Mouse (Mus musculus) forebrain, embryonic 16.5 days (tissue): ENCODE data around the gene Tmem198. TPM values are rescaled to one million over a fixed set of nuclear protein-coding genes. Genes with fewer than 3 reads are reported as not detected.

ENCODE experiments used
- ATAC-seq: fragments of 200-750 bp; cut with Nextera tagmentation; 2 replicates; pipeline ENCODE4 v1.8.0; 2017; ENCODE audit warnings: mild to moderate bottlenecking, moderate library complexity
- H3K27ac ChIP-seq: fragments of 300-500 bp; sonication (generic); 2 replicates; pipeline ENCODE4 v1.5.1; 2014; ENCODE audit warnings: low read length, control low read depth
- H3K27me3 ChIP-seq: fragments of 300-500 bp; sonication (generic); replicated peaks from 2 replicates; pipeline ENCODE4 v1.6.1; 2014; ENCODE audit warnings: low read length; ENCODE audit not compliant: control insufficient read depth, insufficient read depth
- H3K36me3 ChIP-seq: fragments of 300-500 bp; sonication (generic); 2 replicates; pipeline ENCODE4 v1.6.1; 2014; ENCODE audit not compliant: control insufficient read depth, insufficient read depth
- H3K4me1 ChIP-seq: fragments of 300-500 bp; sonication (generic); replicated peaks from 2 replicates; pipeline ENCODE4 v1.6.1; 2014; ENCODE audit warnings: low read length; ENCODE audit not compliant: control insufficient read depth, insufficient read depth
- H3K4me2 ChIP-seq: fragments of 300-500 bp; sonication (generic); 2 replicates; pipeline ENCODE4 v1.6.1; 2014; ENCODE audit warnings: mild to moderate bottlenecking, low read length, control low read depth
- H3K4me3 ChIP-seq: fragments of 300-500 bp; sonication (generic); replicated peaks from 2 replicates; pipeline ENCODE4 v1.5.1; 2014; ENCODE audit warnings: mild to moderate bottlenecking, low read length, control low read depth
- H3K9ac ChIP-seq: fragments of 300-500 bp; sonication (generic); replicated peaks from 2 replicates; pipeline ENCODE4 v1.6.1; 2014; ENCODE audit warnings: low read depth, low read length, control low read depth
- H3K9me3 ChIP-seq: fragments of 300-500 bp; sonication (generic); 2 replicates; pipeline ENCODE4 v1.6.1; 2016; ENCODE audit warnings: low read length; ENCODE audit not compliant: control insufficient read depth
- WGBS: fragments of 180-500 bp; shearing (Covaris S2); extraction: QIAGEN DNeasy Blood & Tissue Kit; methylation state at CpG from one replicate; pipeline ENCODE4 v1.1.7; 2014; 5-methylcytosine and 5-hydroxymethylcytosine counted together
- polyA plus RNA-seq: library from polyadenylated mRNA; unstranded; fragments of >200 nt; fragmentation: Nextera tagmentation; extraction: Ambion mirVana; gene quantifications from 2 replicates; pipeline ENCODE4 v1.2.1, GENCODE M21; 2015

The Tmem198 gene
- polyA plus RNA-seq, 1 experiment from 2014 or later: 60.5 TPM

DNA sequence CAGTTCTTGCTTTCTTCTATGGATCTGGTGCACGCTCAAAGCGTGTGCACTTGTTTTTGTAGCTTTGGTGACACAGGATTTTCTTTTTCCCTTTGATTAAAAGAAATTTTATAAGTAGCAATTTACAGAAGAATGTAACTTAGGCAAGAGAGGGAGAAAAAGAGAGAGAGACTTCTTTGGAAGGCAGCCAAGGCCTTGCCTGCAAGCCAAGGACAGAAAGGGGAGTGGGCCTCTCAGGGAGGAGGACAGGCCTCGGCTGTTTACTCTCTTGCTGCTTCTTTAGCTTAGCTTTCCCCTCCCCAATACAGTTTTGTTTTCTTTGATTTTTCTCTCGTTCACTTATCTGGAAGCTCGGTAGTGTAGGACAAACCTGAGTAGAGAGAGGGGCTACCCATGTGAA, 40.2 kb downstream of the Tmem198 start:
- no peak overlapping the region for H3K4me2 ChIP-seq
- H3K27ac ChIP-seq: no peak overlapping the region
- H3K4me1 ChIP-seq: peaks cover 8% of the 10 kb centered on the region
- H3K4me3 ChIP-seq: no peak overlapping the region
- ATAC-seq: no peak
- no peak overlapping the region for H3K9ac ChIP-seq
- H3K36me3 ChIP-seq: no peaks in the 10 kb centered on the region
- H3K9me3 ChIP-seq: no peaks in the 10 kb centered on the region
- WGBS: 46% methylated on average over 5 of the region's 5 CpGs
- H3K27me3 ChIP-seq: no peaks in the 10 kb centered on the region

DNA sequence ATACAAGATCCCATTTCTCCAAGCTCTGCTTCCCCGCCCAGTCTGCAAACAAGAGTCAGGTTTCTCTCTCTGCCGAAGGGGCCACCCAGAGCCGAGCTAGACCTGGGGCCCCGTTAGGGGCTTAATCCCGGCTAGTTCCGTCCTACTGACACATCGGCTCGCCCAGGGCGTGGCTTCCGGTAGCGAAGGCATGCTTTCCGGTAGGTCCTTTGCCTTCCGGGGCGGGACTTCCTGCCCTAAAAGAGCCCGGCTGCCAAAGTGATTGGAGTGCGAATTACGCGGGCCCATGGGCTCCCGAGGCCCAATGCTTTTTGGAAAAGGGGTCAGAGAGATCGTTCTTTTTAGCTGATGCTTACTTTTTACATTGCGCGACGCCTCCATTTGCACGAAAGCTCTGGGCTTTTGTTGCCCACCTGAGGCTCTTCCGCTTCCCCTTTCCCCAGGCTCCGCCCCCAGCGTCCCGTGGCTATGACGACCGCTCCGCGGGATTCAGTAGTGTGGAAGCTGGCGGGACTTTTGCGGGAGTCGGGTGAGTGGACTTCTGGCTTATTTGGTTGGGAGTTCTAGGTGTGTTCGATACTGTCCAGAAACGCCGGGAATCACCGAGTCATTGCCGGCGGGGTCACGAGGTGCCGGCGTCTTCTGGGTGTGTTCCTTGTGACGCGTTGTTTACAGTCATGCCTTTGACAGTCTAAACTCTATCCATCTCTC, 42.1 kb downstream of the Tmem198 start, which contains the start of gene Stk11ip:
TSS of gene Stk11ip (plus strand) at position 209 of the 711 bp plus-strand sequence.
- Histone ChIP-seq H3K9me3 (no peaks in the 10 kb centered on the region), H3K36me3 (0 out of 2 replicates have a peak, but pooled peaks cover 2% of the 10 kb centered on the region), H3K4me1 (peaks cover 8% of the 10 kb centered on the region), H3K27ac (peak within 1 kb of the TSS; percentile 81), H3K27me3 (no peaks in the 10 kb centered on the region), H3K9ac (peak within 1 kb of the TSS; percentile 54), H3K4me2 (peak within 1 kb of the TSS; percentile 72), H3K4me3 (peak within 1 kb of the TSS; percentile 82)
- WGBS: under 1% methylated on average over 46 of the region's 46 CpGs
- peak; percentile 97 for ATAC-seq

DNA sequence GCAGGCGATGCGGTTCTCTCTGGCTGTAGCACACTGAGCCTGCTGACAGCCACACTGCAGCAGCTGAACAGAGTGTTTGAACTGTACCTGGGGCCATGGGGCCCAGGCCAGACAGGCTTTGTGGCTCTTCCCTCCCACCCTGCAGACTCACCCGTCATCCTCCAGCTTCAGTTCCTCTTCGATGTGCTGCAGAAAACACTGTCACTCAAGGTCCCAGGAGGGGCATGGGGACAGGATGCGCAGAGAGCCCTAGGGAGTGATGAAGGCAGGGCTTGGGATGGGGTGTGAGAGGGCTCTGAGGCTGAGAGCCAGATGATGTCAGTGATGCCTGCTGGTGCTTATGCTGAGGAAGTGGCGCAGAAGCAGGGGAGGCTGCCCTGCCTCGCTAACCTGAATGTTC, 45.3 kb downstream of the Tmem198 start:
- Histone ChIP-seq H3K9me3 (no peaks in the 10 kb centered on the region), H3K27me3 (no peaks in the 10 kb centered on the region), H3K4me1 (peaks cover 8% of the 10 kb centered on the region), H3K4me2 (no peak overlapping the region), H3K9ac (no peak overlapping the region), H3K4me3 (no peak overlapping the region), H3K27ac (no peak overlapping the region), H3K36me3 (peaks cover 6% of the 10 kb centered on the region; the same call in 1 of the 2 replicates)
- ATAC-seq: no peak
- WGBS: 98% methylated on average over 7 of the region's 7 CpGs

DNA sequence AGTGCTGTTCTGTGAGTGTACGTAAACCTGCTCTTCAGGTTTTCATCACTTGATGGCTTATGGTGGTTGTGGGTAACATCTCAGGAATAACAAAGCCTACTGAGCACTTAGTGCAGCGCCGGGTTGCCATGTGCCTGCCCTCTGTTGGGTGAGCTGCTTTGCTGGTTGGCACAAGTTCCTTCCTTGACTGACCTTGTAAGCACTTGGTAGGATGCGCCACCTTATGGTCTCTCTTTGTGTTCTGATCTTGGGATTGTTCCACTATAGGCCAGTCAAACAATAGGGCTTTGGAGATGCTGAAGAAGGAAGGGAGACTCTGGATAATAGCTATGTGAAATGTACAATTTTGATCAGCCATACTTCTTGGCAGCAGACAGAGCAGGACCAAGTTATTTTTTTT, 51.2 kb downstream of the Tmem198 start:
- ATAC-seq: no peak
- 77% methylated on average over 4 of the region's 4 CpGs for WGBS
- Histone ChIP-seq H3K4me3 (no peak overlapping the region), H3K9me3 (no peaks in the 10 kb centered on the region), H3K27ac (no peak overlapping the region), H3K4me2 (no peak overlapping the region), H3K36me3 (peaks cover 6% of the 10 kb centered on the region; the same call in 1 of the 2 replicates), H3K27me3 (no peaks in the 10 kb centered on the region), H3K9ac (no peak overlapping the region), H3K4me1 (no peaks in the 10 kb centered on the region)

DNA sequence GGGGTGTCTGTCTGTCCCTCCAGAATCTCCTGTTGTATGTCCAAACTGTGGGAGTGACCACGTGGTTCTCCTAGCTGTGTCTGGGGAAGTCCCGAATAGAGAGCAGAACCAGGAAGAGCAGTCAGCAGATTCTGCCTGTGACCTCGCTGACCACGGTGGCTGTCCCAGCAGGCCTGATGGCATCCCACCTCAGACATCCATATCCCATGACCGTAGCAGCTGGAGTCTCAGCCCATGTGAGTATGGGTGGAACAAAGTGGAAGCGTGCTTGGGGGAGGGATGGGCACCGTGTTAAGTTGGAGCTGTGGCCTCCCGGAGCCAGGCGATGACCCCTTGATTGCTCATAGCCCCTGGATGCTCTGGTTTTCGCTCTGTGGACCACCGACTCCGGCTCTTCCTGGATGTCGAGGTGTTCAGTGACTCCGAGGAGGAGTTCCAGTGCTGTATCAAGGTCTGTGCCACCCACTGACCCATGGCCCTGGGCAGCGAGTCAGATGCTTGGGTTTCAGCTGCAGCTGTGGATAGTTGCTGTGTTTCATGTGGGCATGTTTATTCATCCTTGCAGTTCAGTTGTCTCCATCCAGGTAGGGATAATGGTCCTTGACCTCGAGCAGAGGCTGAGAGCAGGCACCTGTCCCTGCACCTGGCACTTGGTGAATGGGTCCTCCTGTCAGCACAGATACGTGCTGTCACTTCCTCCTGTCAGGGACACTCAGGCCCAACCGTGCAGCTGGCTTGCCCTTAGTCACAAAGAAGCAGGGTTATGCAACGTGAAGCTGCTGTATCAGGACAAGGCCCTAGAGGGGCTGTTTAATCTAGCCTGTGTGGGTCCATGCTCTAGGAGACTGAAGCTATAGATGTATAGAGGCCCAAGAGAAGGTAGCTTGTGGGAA, 53.2 kb downstream of the Tmem198 start:
- H3K36me3 ChIP-seq: 0 out of 2 replicates have a peak, but pooled peaks cover 1% of the 10 kb centered on the region
- H3K27ac ChIP-seq: no peak overlapping the region
- H3K9me3 ChIP-seq: no peaks in the 10 kb centered on the region
- H3K4me3 ChIP-seq: no peak overlapping the region
- H3K27me3 ChIP-seq: no peaks in the 10 kb centered on the region
- H3K4me1 ChIP-seq: no peaks in the 10 kb centered on the region
- no peak for ATAC-seq
- no peak overlapping the region for H3K4me2 ChIP-seq
- 92% methylated on average over 19 of the region's 19 CpGs for WGBS
- no peak overlapping the region for H3K9ac ChIP-seq

DNA sequence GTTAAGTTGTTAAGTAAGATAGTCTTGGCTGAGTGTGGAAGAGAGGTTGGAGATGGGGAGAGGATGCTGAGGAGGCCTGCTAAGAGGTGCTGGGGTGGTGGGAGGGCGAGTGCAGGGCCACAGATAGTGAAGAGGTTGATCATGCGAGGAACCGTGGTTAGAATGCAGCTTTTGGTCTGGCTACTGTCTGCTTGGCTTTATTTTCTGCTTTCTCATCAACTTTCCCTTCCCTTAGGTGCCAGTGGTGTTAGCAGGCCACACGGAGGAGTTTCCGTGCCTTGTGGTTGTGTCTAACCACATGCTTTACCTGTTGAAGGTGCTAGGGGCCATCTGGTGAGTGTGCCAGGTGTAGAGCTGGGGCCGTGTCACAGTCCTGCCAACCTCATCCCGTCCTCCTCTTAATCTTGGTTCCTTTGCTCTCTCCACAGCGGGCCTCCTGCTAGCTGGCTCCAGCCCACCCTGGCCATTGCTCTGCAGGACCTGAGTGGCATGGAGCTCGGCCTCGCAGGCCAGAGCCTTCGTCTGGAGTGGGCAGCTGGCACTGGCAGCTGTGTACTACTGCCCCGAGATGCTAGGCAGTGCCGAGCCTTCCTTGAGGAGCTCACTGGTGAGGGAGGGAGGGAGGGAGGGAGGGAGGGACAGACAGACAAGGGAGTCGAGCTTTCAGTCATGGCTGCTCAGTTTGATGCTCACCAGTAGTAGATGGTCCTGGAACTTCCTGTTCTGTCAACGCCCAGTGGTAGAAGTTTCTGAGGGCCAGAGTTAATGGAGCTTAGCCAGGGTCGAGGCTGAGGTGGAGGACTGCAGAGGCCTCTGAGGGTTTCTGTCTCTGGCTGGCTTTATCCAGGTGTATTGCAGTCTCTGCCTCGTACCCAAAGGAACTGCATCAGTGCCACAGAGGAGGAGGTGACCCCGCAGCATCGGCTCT, 54.3 kb downstream of the Tmem198 start:
- no peaks in the 10 kb centered on the region for H3K36me3 ChIP-seq
- H3K9ac ChIP-seq: no peak overlapping the region
- no peak overlapping the region for H3K27ac ChIP-seq
- H3K9me3 ChIP-seq: no peaks in the 10 kb centered on the region
- no peaks in the 10 kb centered on the region for H3K4me1 ChIP-seq
- WGBS: 89% methylated on average over 19 of the region's 19 CpGs
- H3K27me3 ChIP-seq: no peaks in the 10 kb centered on the region
- H3K4me2 ChIP-seq: no peak overlapping the region
- ATAC-seq: no peak
- no peak overlapping the region for H3K4me3 ChIP-seq

Other genes starting within 250 kb of the Tmem198 start
- not detected in 2 replicates for gene A630095N17Rik, start 247.4 kb upstream of the Tmem198 start, polyA plus RNA-seq
- gene Dnajb2, start 243.1 kb upstream of the Tmem198 start, polyA plus RNA-seq: 51.5 and 59.3 TPM in 2 replicates
- 6.1 and 10.7 TPM in 2 replicates for gene Ptprn, start 215.0 kb upstream of the Tmem198 start, polyA plus RNA-seq
- 29.3 and 76.1 TPM in 2 replicates for gene Resp18, start 201.1 kb upstream of the Tmem198 start, polyA plus RNA-seq
- gene Dnpep, start 161.5 kb upstream of the Tmem198 start, polyA plus RNA-seq: 146 and 150 TPM in 2 replicates
- gene Des, start 119.2 kb upstream of the Tmem198 start, polyA plus RNA-seq: 1.2 and 1.5 TPM in 2 replicates
- gene Speg, start 104.2 kb upstream of the Tmem198 start, polyA plus RNA-seq: 10.7 and 12.9 TPM in 2 replicates
- gene Gmppa, start 43.6 kb upstream of the Tmem198 start, polyA plus RNA-seq: 86.4 and 93.1 TPM in 2 replicates
- 4.0 and 7.2 TPM in 2 replicates for gene Asic4, start 29.1 kb upstream of the Tmem198 start, polyA plus RNA-seq
- gene Chpf, start 225 bp upstream of the Tmem198 start, polyA plus RNA-seq: 28.1 and 29.2 TPM in 2 replicates
- 19.6 and 21.6 TPM in 2 replicates for gene Obsl1, start 26.9 kb downstream of the Tmem198 start, polyA plus RNA-seq
- 13.7 and 18.1 TPM in 2 replicates for gene Inha, start 27.5 kb downstream of the Tmem198 start, polyA plus RNA-seq
- gene Stk11ip, start 42.0 kb downstream of the Tmem198 start, polyA plus RNA-seq: 16.7 and 22.4 TPM in 2 replicates
- gene Slc4a3, start 66.7 kb downstream of the Tmem198 start, polyA plus RNA-seq: 37.4 and 50.4 TPM in 2 replicates